ENCODE assay signal across 26 mouse cellular contexts in the genomic region with DNA sequence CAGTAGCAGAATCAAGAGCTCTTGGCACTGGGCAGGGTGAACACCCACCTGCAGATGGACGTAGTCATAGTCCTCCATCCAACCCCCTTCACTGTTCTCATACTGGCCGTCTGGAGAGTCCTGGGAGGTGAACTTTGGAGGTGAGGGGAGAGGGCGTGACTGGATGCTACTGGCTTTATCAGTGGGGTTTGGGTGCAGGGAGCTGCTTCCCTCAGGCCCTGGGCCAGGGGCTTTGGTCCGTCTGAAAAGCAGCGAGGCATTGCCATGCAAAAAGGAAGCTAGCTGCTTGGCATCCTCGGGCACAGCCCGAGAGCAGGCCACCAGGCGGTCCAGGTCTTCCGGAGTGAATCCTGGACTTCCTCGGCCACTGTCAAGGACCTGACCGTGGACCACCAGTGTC. TPM values are rescaled to one million over a fixed set of nuclear protein-coding genes. Genes with fewer than 3 reads are reported as not detected.
DNase-seq lines count a peak whose midpoint lies in the region; ATAC-seq lines count a peak whose summit lies in the region.
"Had no signal": no experiment of that assay in that cellular context is flagged by ENCODE, and none has a peak within 500 bp of the region (broad histone marks: within the 10 kb centered on the region; RNA-seq: fewer than 3 reads in every experiment).

No protein-coding gene starts in this region.

- peaks cover 51% of the 10 kb centered on the region for H3K36me3 ChIP-seq in heart, embryonic 11.5 days (ENCODE audit: control insufficient read depth, insufficient read depth, low read length)

- ATAC-seq in heart, embryonic 11.5 days (replicated peaks; ENCODE audit: insufficient number of reproducible peaks, low FRiP score, low TSS enrichment) = no peak
- ATAC-seq: intestine, embryonic 16.5 days; midbrain, embryonic 15.5 days had no signal

- no peaks in the 10 kb centered on the region for H3K27me3 ChIP-seq in heart, embryonic 11.5 days (ENCODE audit: control insufficient read depth, insufficient read depth, low read length)
- H3K27me3 ChIP-seq: embryonic facial prominence, embryonic 12.5 days; hindbrain, embryonic 13.5 days; limb, embryonic 13.5 days; lung, embryonic 15.5 days; midbrain, embryonic 15.5 days had no signal

- no peak overlapping the region for H3K4me3 ChIP-seq in heart, embryonic 11.5 days (ENCODE audit: low read depth, low read length)
- H3K4me3 ChIP-seq: embryonic facial prominence, embryonic 12.5 days; hindbrain, embryonic 13.5 days; limb, embryonic 13.5 days; lung, embryonic 15.5 days; midbrain, embryonic 10.5 days; midbrain, embryonic 15.5 days had no signal

- no peak overlapping the region for H3K4me2 ChIP-seq in heart, embryonic 11.5 days
- H3K4me2 ChIP-seq: embryonic facial prominence, embryonic 12.5 days; hindbrain, embryonic 13.5 days; limb, embryonic 13.5 days; liver, embryonic 11.5 days; lung, embryonic 15.5 days; midbrain, embryonic 15.5 days had no signal

- intact Hi-C loops in heart, postnatal 36 days (cut with DNase I) = no loop called here

- 93% methylated on average over 11 of the region's 11 CpGs for WGBS in heart, embryonic 11.5 days (ENCODE audit: insufficient replicate concordance)

- H3K4me1 ChIP-seq in heart, embryonic 11.5 days (ENCODE audit: control insufficient read depth, insufficient read depth, low read length) = peaks cover 29% of the 10 kb centered on the region

- DNase-seq in cerebellum, postnatal 10 days = peak; percentile 36 to 45
- DNase-seq in cerebellum, adult 9-10 months = no peak
- DNase-seq in heart, postnatal 36 days = no peak
- DNase-seq in ovary, postnatal 36 days (ENCODE audit: low spot score) = peak; percentile 5
- DNase-seq in ovary, adult 18-20 months (ENCODE audit: low spot score) = no peak
- DNase-seq: adrenal gland, adult 8-10 months had no signal

- 0 out of 2 replicates have a peak overlapping the region, but pooled peaks have one; percentile 15 for H3K27ac ChIP-seq in heart, embryonic 11.5 days (ENCODE audit: low read depth, low read length)
- H3K27ac ChIP-seq: embryonic facial prominence, embryonic 12.5 days; hindbrain, embryonic 13.5 days; limb, embryonic 13.5 days; lung, embryonic 15.5 days; midbrain, embryonic 10.5 days; midbrain, embryonic 15.5 days had no signal

- no peak overlapping the region for H3K9ac ChIP-seq in heart, embryonic 11.5 days (ENCODE audit: low read depth, low read length)
- H3K9ac ChIP-seq: embryonic facial prominence, embryonic 12.5 days; hindbrain, embryonic 13.5 days; limb, embryonic 13.5 days; lung, embryonic 15.5 days; midbrain, embryonic 15.5 days had no signal

- H3K9me3 ChIP-seq in heart, embryonic 11.5 days (replicated peaks; ENCODE audit: control insufficient read depth, low read length) = no peaks in the 10 kb centered on the region
- H3K9me3 ChIP-seq: embryonic facial prominence, embryonic 12.5 days; hindbrain, embryonic 13.5 days; limb, embryonic 13.5 days; lung, embryonic 15.5 days; midbrain, embryonic 10.5 days; midbrain, embryonic 15.5 days had no signal

RNA-seq across cellular contexts. Expression of gene Ctrb1, which starts 22.5 kb away (rescaled TPM):
- polyA plus RNA-seq in heart, embryonic 11.5 days (2014; fragmentation: Nextera tagmentation; extraction: Ambion mirVana) = not detected in 2 replicates
- not detected for total RNA-seq in heart, postnatal 36 days (2021)
- total RNA-seq: adrenal gland, adult 8-10 months; gastrocnemius, postnatal 25 days; heart, adult 8-10 months; heart, postnatal 14 days; layer of hippocampus, postnatal 14 days; left cerebral cortex, adult 8-10 months; left cerebral cortex, postnatal 36 days; megakaryocyte progenitor cell, adult 5-6 weeks had no signal
- polyA plus RNA-seq: activated CD4-positive, CD25-positive, alpha-beta regulatory T cell, adult 4 months; embryonic facial prominence, embryonic 12.5 days; forebrain, embryonic 14.5 days; heart, embryonic 14.5 days; hindbrain, embryonic 13.5 days; liver, embryonic 11.5 days; midbrain, embryonic 10.5 days; neural tube, embryonic 11.5 days had no signal

RNA-seq across cellular contexts. Expression of gene Bcar1, which starts 30.3 kb away (rescaled TPM):
- 46.6 and 53.8 TPM in 2 replicates for polyA plus RNA-seq in heart, embryonic 11.5 days (2014; fragmentation: Nextera tagmentation; extraction: Ambion mirVana)
- total RNA-seq in heart, postnatal 36 days (2021) = 10 to 100 TPM; 18.8 to 19.1 TPM

Comparison
In these comparisons a context has a peak if more than half of its experiments do, and no peak if none do; other contexts are left out.
1. DNase-seq: peak in cerebellum, postnatal 10 days (2 of 2) and ovary, postnatal 36 days (single experiment); none in cerebellum, adult 9-10 months (single experiment), heart, postnatal 36 days (0 of 2) and ovary, adult 18-20 months (single experiment).